Mouse (Mus musculus): Measurements from ENCODE around the gene Slc1a5. TPM values are rescaled to one million over a fixed set of nuclear protein-coding genes. Genes with fewer than 3 reads are reported as not detected.

Gene Slc1a5
- total RNA-seq (2017), result 40.9 to 71.2 TPM (median 56.6 TPM) in 3 replicates

DNA sequence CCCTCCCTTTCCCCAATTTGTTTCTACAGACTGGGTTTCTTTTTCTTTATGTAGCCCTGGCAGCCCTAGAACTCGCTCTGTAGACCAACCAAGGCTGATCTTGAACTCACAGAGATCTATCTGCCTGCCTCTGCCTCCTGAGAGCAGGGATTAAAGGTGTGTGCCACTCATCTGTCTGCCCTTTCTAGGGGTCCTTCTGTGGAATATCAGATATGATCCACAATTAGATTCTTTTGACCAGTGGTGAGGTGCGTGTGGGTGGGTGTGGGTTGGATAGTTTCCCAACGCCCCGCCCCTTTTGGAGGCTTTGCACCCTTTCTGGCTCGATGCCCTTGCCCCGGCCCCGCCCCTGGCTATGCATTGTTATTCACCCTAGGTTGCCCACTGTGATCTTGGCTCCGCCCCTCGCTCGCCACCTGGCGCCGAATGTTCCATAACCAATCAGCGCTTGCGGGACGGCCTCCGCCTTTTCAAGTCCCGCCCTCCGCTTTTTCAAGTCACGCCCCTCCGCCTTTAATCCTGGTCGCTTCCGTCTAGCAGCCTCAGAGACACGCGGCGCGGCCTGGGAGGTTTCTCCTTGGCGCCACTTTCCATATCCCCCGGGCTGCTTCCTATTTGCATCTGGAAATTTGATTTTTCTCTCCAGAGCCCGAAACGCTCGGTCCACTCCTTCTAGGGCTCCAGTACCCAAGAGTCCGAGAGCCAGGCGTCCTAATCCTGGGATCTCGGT, at the start of gene Slc1a5:
TSS of gene Slc1a5 (plus strand) at position 516 of the 730 bp plus-strand sequence.
- peak; percentile 84 for ATAC-seq (replicated peaks; ENCODE audit: insufficient number of reproducible peaks, low FRiP score, low TSS enrichment, poor library complexity, severe bottlenecking)

DNA sequence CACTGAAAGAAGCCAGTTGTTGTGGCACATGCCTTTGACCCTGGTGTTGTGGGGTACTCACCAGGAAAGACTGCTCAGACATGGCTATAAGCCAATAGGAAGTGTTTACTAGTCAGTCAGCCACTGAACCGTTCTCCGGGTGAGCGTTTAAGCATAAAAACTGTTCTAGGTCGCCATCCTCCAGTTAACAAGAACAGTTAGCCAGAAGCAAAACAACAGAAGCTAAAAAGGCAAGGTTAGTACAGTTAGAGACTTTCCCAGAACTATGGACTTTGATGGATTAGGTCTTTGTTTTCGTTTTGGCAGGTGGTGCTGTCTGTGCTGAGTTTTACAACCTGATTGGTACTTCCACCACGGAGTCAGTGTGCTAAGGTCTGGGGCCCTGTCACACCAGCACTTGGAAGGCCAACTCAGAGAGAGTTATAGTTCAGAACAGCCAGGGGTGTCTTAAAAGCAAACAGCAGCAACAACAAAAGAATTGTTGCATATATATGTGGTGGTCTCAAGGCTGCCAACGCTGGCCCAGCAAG, 49.2 kb upstream of the Slc1a5 start:
- ATAC-seq (replicated peaks; ENCODE audit: insufficient number of reproducible peaks, low FRiP score, low TSS enrichment, poor library complexity, severe bottlenecking), result no peak

DNA sequence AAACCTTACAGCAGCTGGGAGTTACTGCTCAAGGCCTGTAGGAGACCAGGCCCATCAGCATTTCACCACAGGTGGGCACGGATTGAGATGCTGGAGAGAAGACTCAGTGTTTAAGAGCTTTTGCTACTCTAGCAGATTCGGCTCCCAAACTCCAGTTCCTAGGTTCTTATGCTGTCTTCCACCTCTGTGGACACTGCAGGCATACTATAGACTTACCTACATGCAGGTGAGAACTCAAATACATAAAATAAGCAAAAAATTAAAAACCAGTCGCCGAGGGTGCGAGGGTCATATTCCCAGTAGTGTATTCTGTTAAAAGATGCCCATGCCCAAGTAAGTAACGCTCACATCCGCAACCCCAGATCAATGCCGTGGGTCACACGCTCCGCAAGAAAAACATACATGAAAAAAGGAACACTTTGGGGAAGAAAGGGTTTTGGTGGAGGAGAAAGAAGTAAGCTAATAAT, 43.5 kb upstream of the Slc1a5 start:
- ATAC-seq (replicated peaks; ENCODE audit: insufficient number of reproducible peaks, low FRiP score, low TSS enrichment, poor library complexity, severe bottlenecking), result no peak

DNA sequence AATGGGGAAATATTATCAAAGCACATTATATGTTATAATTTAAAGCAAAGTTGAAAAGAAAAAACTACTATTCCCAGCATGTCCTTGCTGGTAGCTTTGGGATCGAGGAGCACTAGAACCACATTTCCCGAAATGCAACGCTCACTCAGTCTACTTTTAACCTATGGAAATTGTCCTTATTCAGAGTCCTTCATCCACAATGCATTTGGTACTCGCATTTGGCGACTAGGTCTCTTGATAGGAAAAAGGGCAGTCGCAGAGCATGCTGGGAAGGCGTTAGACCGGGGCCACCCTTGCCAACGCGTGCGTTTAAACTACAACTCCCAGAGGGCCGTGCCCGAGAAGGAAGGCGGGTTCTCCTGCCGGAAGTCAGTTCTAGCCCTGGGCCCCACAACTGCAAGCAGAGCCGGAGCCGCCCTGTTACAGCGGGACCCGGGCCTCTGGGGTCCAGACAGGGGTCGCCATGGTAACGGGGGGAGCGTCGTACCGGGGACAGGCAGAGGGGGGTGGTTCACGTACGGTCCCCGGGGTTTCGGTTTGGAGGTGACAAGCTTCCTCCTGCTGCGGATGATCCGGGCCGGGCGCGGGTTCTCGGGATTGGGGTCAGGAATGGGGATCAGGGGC, 43.0 kb upstream of the Slc1a5 start, which contains the start of gene Ap2s1:
TSS of gene Ap2s1 (plus strand) at position 338 of the 624 bp plus-strand sequence.
- ATAC-seq (replicated peaks; ENCODE audit: insufficient number of reproducible peaks, low FRiP score, low TSS enrichment, poor library complexity, severe bottlenecking), result peak; percentile 98

DNA sequence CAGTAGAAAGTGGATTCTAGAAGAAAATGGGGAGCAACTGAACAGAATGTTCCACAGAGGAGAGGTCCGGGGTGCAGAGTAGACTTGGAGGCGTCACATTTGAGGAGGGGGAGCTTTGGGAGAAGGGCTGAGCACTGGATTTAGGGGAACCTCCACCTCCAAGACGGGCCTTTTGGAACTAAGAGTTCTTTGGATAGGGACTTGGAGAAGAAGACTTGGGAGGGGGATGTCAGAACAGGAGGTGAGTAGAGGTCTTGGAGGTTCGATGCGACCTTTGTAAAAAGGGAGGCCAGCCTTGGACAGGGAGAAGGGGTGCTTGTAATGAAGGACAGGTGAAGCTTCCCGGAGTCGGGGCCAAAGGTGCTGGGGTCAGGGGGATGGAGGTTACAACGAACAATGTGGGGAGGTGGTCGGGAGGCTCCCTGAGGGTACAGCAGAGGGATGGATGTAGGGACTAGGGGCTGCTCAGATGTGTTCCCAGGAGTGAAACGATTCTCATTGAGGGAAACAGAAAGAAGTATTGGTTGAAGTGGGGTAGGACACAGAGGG, 42.0 kb upstream of the Slc1a5 start:
- ATAC-seq (replicated peaks; ENCODE audit: insufficient number of reproducible peaks, low FRiP score, low TSS enrichment, poor library complexity, severe bottlenecking), result no peak

DNA sequence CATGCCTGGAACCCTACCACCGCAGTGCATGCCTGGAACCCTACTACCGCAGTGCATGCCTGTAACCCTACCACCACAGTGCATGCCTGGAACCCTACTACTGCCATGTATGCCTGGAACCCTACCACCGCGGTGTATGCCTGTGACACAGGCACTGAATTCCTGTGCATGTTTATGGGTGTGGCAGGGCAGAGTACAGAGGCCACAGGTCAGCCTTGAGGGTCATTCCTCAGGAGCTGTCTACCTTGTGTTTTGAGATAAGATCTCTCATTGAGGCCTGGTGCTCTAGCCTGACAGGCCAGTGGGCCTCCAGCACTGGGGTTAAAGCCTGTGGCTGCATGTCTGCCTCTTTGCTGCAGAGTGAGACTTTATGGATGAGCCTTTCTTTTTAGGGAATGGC, 35.8 kb upstream of the Slc1a5 start:
- no peak for ATAC-seq (replicated peaks; ENCODE audit: insufficient number of reproducible peaks, low FRiP score, low TSS enrichment, poor library complexity, severe bottlenecking)

DNA sequence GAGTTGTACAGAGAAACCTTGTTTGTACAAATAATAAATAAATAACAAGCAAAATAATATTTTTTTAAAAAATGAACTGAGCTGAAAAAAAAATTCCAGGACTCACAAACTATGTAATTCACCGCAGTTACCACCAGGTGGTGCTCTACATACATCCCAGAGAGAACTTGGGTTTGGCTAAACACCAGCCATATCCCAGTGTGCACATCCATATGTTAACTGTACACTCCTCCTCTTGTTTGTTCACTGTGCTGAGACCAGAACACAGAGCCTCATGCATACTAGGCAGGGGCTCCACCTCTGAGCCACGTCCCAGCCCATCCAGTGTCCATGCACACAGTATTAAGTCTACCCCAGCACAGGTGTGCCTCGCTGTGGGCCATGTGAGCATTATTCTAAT, 35.0 kb upstream of the Slc1a5 start:
- no peak; the same call in 1 of the 2 replicates for ATAC-seq (replicated peaks; ENCODE audit: insufficient number of reproducible peaks, low FRiP score, low TSS enrichment, poor library complexity, severe bottlenecking)

DNA sequence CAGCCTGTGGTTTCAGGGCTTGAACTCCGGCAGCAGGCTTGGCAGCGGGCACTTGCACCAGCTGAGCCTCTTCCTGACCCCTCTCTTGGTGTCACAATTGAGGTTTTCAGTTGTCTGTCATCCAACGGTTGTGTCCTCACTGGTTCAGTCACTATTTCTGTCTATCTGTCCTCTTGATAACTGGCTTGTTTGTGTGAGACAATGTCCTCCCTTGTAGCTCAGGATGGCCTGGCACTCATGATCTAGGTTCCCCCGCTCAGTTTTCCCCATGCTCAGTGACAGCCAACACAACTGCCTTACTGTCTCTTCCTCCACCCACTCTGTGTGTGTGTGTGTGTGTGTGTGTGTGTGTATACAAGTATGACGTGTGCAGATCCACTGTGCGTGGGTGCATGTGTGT, 33.5 kb upstream of the Slc1a5 start:
- ATAC-seq (replicated peaks; ENCODE audit: insufficient number of reproducible peaks, low FRiP score, low TSS enrichment, poor library complexity, severe bottlenecking), result no peak

DNA sequence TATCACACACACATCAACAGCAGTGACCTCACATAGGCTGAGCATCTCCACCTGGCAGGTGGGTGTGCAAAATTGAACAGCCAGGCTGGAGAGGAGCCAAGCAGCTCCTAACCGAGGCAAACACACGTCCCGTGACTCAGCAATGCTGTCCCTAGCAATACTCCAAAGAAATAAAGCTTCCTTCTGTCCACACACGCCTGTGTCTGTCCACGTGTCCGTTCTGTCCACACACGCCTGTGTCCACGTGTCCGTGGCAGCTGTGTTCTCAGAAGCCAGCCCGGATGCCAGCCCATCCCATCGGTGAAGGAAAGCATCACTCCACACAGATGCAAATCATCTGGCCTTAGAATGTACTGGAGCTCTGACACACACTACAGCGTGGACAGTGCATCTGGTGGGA, 29.1 kb upstream of the Slc1a5 start:
- ATAC-seq (replicated peaks; ENCODE audit: insufficient number of reproducible peaks, low FRiP score, low TSS enrichment, poor library complexity, severe bottlenecking), result no peak

DNA sequence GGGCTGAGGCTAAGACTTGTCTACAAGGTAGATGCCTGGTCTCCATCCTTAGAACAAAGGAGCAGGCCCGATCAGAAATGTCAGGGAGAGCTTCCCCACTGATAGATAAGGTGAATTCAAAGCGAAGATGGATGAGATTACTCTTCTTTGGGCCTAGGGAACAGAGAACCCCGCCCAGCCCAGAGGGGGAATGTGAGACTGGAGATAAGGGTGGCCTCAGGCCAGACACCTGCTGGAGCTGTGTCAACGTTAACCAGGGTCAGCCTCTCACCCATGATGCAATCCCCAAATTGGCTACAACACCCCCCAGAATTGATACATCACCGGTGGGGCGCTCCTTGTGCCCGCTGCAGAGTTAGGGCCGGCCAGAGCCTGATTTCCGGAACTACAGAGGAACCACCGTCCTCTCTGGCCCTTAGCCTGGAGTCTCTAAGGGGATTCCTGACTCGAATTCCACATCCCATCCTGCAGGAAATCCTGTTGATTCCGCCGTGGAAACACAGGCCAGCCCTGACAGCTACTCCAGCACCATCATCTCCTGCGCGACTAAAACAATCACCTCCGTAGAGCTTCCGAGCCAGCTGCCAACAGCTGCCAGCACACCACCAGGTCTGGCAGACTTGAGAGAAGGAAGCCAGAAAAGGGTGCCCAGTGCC, 25.6 kb upstream of the Slc1a5 start:
- no peak for ATAC-seq (replicated peaks; ENCODE audit: insufficient number of reproducible peaks, low FRiP score, low TSS enrichment, poor library complexity, severe bottlenecking)

DNA sequence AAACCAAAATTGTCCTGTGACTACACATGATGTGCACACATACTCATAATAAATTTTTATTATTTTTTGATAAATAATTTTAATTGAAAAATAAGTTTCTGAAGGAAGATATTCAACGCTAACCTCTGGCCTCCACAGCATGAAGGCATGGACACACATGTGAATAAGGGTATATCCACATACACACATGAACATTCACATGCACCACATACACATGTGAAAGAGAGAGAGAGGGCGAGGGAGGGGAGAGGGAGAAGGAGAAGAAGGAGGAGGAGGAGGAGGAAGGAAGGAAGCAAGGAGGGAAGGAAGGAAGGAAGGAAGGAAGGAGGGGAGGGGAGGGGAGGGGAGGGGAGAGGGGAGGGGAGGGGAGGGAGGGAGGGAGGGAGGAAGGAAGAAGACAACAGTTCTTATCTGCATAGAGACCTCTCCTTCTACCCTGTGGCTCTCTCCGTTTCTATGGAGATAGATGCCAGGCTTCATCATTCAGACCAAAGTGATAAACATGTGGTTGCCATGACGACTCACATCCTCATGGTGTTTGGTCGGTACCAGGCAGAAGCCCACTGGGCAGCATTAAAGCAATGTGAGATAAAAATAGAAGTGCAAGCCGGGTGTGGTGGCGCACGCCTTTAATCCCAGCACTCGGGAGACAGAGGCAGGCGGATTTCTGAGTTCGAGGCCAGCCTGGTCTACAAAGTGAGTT, 22.1 kb upstream of the Slc1a5 start:
- no peak for ATAC-seq (replicated peaks; ENCODE audit: insufficient number of reproducible peaks, low FRiP score, low TSS enrichment, poor library complexity, severe bottlenecking)

DNA sequence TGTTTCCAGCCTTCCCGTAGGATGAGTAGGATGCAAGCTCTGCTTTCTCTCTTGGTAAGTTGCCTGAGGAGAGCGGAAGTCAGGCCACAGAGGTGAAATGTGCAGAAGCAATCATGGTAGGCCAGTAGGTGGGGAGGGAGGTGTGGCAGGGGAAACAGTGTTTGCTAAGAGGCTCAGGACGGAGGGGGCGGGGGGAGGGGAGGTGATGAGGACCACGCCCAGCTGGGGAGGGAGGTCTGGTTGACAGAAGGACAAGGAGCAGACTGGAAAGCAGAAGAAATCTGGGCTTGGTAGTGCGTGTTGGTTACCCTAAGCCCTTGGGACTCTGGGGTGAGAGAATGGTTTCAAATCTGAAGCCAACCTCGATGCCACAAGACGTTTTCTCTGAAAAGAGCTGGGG, 20.8 kb upstream of the Slc1a5 start:
- no peak for ATAC-seq (replicated peaks; ENCODE audit: insufficient number of reproducible peaks, low FRiP score, low TSS enrichment, poor library complexity, severe bottlenecking)

DNA sequence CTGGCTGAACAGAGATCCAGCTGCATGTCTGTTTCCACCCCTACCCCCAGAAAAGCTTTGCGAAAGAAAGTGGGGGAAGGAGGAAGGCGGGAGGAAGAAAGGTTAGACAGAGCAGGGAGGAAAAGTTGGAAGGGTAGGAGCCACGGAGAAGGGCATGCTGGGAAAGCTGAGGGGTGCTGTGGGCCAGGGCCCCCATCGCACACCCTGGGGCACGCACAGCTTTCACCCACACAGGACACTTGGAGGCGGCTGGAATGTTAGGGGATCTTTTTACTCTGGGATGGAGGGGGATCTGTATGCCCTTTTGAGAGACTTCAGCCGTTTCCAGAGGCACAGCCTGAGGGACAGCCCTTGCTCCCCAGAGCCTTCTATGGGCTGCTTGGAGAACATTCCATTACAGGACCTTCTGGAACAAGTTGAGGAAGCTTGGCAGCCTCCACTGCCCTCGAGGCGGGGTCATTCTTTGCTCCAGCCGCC, 20.1 kb upstream of the Slc1a5 start:
- no peak for ATAC-seq (replicated peaks; ENCODE audit: insufficient number of reproducible peaks, low FRiP score, low TSS enrichment, poor library complexity, severe bottlenecking)

DNA sequence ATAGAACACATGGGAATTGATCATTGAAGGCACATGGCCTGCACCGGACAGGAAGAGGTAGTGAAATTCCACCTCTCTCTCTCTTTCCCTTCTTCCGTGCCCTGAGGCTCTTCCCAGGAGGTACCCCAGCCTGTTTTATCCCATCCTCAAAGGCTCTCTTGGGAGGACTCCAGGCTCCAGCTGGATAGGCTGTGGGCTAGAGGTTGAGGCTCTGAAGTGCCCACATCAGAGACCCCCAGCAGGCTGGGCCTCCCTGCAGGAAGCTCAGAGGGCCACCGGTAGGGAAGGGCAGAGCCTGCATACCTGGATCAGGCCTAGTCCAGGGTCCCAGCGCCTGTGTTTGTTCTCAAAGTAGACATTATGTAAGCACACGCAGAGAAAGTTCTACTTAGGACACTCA, 19.5 kb upstream of the Slc1a5 start:
- ATAC-seq (replicated peaks; ENCODE audit: insufficient number of reproducible peaks, low FRiP score, low TSS enrichment, poor library complexity, severe bottlenecking), result no peak

DNA sequence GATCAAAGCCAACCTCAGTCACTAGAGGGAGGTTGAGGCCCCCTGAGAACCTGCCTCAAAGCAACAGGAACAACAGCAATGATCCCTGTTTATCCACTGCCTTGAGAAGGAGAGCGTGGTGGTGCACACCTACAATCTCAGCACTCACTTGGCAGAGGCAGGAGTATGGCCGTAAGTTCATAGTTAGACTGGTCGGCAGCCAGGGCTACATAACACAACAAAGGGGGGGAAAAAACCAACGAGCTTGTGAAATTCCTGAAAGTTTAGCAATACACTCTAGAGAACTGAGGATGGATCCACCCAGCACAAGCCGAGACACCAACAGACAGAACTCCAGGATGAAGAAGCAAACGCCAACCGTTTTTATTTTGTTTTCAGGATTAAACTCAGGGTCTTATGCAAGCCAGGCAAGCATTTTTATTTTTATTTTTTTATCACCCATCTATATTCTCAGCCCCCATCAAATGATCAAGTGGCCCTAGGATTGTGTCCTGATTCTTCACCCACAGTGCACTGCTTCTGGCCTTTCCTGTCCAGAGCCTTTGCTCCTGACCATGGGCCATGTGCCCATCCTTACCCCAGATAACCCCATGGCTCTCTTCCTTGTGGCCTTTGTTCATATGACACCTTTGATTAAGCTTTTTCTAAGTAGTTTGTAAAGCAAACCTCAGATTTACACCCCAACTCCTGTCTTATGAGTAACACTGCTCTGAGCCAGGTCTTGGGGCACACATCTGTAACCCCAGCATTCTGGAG, 17.5 kb upstream of the Slc1a5 start:
- no peak for ATAC-seq (replicated peaks; ENCODE audit: insufficient number of reproducible peaks, low FRiP score, low TSS enrichment, poor library complexity, severe bottlenecking)

DNA sequence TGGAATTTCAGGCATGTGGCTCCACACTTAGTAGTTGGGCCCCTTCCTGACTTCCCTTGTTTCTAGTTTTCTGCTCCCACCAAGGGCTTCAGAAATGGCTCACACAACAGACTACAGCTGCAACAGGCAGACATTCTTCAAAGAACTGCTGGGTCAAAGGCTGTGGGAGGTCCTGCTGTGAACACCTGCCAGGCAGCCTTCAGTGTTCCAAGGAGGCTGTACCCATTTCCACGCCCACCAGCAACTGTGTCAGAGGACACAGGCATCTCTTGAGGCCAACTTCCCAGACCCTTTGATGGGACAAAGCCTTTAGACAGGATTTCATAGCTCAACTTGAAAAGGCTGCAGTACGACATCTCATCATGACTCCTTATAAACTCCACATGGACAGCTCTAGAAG, 14.7 kb upstream of the Slc1a5 start:
- ATAC-seq (replicated peaks; ENCODE audit: insufficient number of reproducible peaks, low FRiP score, low TSS enrichment, poor library complexity, severe bottlenecking), result no peak

DNA sequence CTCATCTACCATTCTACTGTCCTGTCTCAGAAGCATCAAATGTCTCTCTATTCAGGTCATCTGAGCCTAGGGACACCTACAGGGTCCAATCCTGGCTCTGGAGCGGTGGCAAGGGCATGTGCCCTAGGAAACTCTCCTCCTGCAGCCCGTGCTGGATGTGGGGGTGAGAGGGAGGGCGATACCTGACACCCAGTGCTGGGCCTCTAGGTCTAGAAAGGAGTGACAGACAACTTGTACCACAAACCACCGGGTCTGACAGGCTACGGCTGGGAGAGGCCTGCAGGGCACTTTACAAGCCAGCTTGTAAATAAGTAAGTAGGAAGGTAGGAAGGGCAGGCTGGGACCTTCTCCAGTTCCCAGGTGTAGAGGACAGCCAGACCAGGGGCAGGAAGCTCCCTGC, 5.3 kb upstream of the Slc1a5 start:
- ATAC-seq (replicated peaks; ENCODE audit: insufficient number of reproducible peaks, low FRiP score, low TSS enrichment, poor library complexity, severe bottlenecking), result no peak

DNA sequence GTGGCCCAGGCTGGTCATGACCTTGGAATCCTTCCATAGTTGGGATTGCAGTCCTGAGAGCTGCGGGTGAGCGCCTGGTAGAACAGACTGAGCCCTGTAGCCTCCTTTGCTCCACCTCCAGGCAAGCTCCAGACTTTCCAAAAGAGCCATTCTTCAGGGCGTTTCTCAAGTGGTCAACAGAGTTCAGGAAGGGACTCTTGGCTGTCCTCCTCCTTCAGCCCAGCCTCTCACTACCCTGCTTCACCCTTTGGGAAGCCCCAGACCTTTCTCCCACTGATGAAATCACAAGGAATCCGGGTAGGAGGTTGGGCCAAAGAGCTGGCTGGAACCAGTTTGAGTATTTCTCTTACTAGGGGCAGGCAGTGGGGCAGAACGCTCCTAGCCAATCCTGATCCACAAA, 1.1 kb upstream of the Slc1a5 start:
- no peak for ATAC-seq (replicated peaks; ENCODE audit: insufficient number of reproducible peaks, low FRiP score, low TSS enrichment, poor library complexity, severe bottlenecking)

All from monocyte, adult 5-6 weeks (primary cell).